Mouse (Mus musculus) left cerebral cortex, adult 2 months (tissue): ENCODE data around the gene Gsto2. TPM values are rescaled to one million over a fixed set of nuclear protein-coding genes. Genes with fewer than 3 reads are reported as not detected.

Experiments used
- DNase-seq, 2 experiments: peaks; one replicate each; pipeline ENCODE4 v3.0.0; 2021 to 2022; ENCODE audit warnings: low spot score in 2 of 2, mixed read lengths in 1 of 2; ENCODE audit errors: extremely low spot score in 1 of 2
- H3K27ac ChIP-seq: fragments of 200-600 bp; 2 replicates; pipeline ENCODE4 v1.8.1; 2022
- H3K4me3 ChIP-seq: fragments of 200-600 bp; 2 replicates; pipeline ENCODE4 v1.8.1; 2022
- CTCF ChIP-seq: fragments of 200-600 bp; IDR thresholded peaks from 2 replicates; pipeline ENCODE4 v1.8.1; 2022; ENCODE audit warnings: antibody characterized with exemption, mild to moderate bottlenecking, moderate library complexity
- intact Hi-C: fragments of 180-260 bp; cut with DNase I; formaldehyde crosslinking; loops from one replicate; pipeline ENCODE4 v1.15.1; 2025
- total RNA-seq, 2 experiments: library from RNA; stranded (reverse); gene quantifications; 2 replicates each; pipeline ENCODE4 v1.2.3; 2021

Gsto2 gene
- total RNA-seq, 2 experiments from 2014 or later: 1.4 to 2.2 TPM

DNA sequence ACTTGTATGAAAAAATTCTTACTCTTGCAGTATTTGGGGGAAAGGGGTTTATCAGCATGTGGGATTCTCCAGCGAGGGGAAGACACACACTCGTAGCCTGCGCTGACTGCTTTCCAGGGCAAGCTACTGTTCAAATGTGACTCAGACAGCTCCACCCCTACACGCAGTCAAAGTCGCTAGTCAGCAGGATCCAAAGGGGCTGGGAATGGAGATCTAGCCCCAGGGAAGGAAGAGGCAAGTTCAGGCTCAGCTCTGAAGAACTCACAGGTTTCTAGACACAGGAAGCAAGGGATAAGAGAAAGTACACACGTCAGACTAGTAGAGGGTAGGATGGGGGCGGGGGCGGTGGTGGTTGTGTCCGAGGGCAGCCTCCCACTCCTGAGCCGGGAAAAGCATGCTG, 35.2 kb downstream of the Gsto2 start:
- Histone ChIP-seq H3K4me3 (no peak overlapping the region), H3K27ac (no peak overlapping the region)
- DNase-seq: no peak
- no peak for TF ChIP-seq CTCF
- intact Hi-C loops: no loop called here

DNA sequence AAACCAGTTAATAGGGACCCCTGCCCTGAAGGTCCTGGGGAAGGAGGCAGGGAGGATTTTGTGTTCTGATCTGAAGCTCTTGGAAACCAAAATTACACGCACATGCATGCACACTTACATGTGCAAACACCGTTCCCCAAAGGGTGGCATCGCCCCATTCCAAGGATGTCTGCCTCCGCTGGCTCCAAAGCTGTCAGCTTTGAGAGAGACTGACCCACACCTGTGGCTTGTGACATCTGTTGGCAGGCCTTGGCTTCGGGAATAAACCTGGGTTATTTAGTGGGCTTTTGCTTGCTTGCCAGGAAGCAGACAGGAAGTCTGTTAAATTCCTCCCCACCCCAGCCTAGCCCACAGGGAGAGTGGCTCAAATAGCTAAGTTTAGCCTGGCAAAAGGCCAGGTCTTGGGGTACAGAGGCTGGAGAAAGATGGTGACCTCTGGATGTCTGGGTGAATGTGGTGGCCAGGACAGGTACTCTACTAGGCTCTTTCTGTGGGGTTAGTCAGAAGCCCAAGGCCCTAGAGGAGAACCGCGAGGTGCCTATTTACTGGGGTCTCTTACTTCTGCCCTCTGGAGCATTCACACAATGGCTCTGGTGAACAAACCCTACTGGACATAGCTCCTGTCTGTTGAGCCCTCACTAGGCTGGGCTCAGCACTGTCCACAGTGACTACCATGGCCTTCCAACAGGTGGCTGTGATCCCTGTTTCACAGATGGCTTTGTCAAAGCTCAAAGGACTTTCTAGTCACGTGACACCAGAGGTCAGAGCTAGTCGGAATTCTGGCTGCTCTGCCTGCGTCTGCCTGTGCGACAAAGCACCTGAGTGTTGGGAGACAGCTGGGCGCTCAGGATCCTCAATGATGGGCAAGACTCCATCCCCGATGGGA, 37.2 kb downstream of the Gsto2 start:
- no peak overlapping the region for H3K4me3 ChIP-seq
- no peak for TF ChIP-seq CTCF
- intact Hi-C loops: no loop called here
- no peak for DNase-seq
- no peak overlapping the region for H3K27ac ChIP-seq

DNA sequence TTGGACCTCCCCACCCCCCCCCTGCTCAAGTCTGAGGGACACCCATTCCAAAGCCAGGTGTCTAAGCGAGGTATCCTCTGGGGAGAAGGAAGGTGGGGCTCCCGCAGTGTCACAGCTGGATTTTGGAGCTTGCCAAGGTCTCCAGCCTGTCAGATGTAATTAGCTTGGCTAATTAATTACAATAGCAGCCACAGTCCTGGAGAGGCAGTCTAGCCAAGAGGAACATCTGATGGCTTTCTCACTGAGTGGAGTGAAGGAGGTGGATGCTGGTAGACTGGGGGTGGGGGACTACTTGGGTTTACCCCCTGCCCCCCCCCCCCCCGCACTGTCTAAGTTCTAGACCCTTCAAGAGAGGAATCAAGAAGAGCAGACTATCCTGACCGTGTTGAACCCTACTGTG, 38.3 kb downstream of the Gsto2 start:
- intact Hi-C loops: no loop called here

DNA sequence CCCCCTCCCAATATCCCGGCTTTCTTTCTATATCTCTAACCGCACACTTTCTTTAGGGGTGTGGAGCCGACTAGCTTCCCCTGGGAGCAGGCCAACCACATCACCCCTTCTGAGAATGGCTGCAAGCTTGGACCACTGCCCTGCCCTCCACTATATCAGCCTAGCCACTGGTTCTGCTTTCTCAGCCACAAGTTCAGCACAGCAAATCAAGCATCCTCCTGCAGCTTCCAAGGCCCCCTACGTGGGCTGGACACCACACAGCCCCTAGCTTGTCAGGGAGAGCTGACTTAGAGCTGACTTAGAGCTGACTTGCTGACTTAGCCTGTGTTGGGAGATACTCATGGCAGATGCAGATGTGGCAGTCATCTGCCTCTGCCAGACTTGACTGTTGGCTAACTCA, 39.7 kb downstream of the Gsto2 start:
- no peak for DNase-seq
- no peak overlapping the region for H3K4me3 ChIP-seq
- intact Hi-C loops: no loop called here
- TF ChIP-seq CTCF: no peak
- no peak overlapping the region for H3K27ac ChIP-seq

More for the DNA sequence above, 38.3 kb downstream of the Gsto2 start:
- DNase-seq: no peak
- H3K27ac ChIP-seq: no peak overlapping the region
- TF ChIP-seq CTCF: no peak
- H3K4me3 ChIP-seq: no peak overlapping the region

DNA sequence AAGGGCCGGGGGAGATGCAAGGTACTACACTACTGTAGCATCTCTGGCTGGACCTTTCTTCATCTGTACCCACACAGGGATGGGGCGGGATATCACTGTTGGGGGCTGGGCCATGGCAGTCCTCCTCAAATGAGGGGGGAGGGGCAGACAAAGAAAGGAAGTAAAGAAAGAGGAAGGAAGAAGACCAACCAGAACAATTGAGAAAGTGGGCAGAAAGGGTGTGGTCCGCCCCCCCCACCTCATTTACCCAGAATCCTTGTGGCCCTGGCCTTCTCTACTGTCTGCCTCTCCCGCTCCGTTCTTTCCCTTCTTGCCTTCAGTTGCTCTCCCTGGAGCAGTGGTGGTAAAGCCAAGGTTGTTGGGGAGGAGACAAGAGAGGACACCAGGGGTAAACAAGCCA, 40.3 kb downstream of the Gsto2 start:
- intact Hi-C loops: no loop called here
- no peak for TF ChIP-seq CTCF
- DNase-seq: no peak
- H3K4me3 ChIP-seq: no peak overlapping the region
- no peak overlapping the region for H3K27ac ChIP-seq

DNA sequence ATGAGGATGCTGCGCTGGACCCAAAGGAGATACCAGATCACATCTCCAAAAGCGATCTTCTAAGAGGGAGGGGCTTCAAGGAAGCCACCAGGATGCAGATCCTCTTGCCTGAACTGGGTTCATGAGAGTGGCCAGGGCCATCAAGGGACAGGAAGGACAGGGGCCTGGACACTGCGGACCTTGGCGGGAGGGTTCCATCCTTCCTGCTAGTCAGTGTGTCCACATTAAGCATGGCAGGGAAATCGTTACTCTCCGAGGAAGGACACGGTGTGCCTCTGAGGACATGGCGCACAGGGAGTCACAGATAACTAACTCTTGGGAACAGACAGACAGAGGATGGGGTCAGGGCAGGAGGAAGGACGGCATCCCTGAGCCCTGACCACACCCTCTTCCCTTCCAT, 42.3 kb downstream of the Gsto2 start:
- TF ChIP-seq CTCF: no peak
- intact Hi-C loops: no loop called here
- no peak for DNase-seq
- Histone ChIP-seq H3K27ac (no peak overlapping the region), H3K4me3 (no peak overlapping the region)

DNA sequence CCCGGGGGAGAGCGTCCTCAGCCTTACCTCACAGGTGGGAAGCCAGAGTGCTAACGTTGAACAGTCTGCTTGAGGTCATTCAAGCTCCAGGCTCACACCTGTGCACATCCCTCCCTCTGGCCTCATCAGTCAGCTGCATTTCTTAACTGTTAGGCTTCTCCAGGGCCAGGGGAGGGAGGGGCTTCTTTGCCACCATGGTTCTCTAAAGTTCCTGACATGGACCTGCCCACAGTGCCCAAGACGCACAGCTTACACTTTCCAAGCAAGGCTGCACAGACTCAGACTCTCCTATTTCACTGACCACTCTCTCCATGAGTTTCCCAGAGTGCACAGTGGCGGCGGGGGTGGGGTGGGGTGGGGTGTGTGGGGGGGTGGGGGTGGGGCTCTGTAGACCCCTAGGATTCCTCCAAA, 43.6 kb downstream of the Gsto2 start:
- TF ChIP-seq CTCF: no peak
- no peak overlapping the region for H3K27ac ChIP-seq
- H3K4me3 ChIP-seq: no peak overlapping the region
- DNase-seq: no peak
- intact Hi-C loops: no loop called here

DNA sequence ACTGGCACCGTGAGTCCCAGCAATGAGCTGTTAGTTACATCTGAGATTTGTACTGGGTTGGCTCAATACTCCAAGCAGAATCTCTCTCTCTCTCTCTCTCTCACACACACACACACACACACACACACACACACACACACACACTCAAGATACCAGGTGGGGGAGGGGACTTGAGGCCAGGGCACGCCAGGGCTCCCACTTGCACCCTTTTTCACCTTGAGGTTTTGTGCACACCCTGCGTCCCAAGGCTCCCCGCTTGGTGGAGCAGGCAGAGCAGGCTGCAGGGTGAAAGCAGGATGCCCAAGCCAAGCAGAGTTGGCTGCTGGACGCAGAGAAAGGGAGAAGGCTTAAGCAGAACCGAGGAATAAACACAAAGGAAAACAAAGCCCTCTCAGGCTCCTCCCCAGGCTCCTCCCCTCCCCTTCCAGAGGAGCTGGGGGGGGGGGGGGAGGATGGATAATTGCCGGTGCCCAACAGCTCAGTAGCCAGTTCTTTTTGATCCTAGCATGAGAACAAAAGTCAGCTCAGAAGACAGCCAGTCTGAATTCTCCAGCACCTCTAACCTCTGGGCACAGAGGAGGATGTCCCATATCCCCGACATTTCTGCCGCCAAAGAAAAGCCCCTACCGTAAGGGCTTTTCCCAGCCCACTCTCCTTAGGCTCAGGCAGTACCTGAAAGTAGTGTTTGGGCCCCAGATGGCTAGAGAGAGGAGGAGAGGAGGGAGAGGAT, 44.2 kb downstream of the Gsto2 start:
- no peak for TF ChIP-seq CTCF
- intact Hi-C loops: no loop called here
- no peak for DNase-seq
- H3K4me3 ChIP-seq: no peak overlapping the region
- H3K27ac ChIP-seq: no peak overlapping the region

DNA sequence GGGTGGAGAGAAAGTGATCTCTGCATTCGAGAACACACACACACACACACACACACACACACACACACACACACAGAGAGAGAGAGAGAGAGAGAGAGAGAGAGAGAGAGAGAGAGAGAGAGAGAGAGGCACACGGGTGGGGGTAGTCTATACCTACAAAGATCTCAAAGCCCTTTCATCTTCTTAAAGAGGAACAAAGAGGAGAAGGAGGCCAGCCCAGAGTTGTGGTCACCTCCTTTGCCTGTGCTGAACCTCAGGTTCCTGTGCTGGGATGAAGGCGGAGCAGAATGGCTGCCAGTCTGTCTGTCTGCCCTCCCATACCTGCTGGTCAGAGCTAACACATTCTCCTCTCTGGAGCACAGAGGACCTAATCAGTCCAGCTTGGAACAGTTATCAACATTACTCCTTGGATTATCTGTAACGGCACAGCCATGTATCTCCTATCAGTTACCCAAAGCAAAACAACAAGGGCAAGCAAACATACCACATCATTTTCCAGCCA, 44.8 kb downstream of the Gsto2 start:
- TF ChIP-seq CTCF: no peak
- no peak overlapping the region for H3K4me3 ChIP-seq
- intact Hi-C loops: no loop called here
- no peak for DNase-seq
- H3K27ac ChIP-seq: no peak overlapping the region

DNA sequence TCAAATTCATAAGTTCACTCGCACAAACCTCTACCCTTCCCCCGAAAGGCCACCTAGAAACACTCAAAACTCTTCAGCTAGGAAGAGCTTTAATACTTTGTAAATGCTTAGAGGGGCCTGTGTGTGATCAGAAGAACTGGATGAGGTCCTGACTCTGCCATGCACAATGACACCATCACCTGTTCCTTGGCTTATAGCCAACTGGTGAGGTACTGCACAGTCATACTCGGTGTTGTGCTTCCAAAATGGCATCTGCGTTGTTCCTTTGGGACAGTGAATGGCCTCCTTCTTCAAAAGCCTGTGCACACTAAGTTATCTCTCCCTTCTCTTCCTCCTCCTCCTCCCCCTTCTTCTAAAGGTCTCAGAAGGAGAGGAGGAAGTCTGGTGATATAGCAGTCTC, 45.4 kb downstream of the Gsto2 start:
- Histone ChIP-seq H3K4me3 (no peak overlapping the region), H3K27ac (no peak overlapping the region)
- TF ChIP-seq CTCF: no peak
- no peak for DNase-seq
- intact Hi-C loops: no loop called here

DNA sequence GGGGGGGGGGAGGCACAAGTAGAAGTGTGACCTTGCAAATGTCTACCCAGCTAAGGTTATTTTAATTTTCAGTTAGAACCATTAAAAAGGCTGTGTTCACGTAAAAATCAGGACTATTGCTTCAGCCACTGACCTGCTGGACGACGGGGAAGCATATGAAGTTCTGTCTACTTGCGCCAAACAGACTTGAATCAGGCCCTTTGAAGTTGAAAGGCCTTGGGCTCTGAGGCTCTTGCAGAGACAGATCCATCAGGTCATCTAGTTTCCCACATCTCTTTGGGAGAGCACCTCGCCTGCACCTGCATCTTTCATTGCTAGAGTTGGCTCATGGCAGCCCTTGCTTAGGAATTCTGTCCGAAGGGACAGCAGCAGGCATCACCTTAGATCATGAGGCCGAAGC, 48.0 kb downstream of the Gsto2 start:
- intact Hi-C loops: no loop called here
- Histone ChIP-seq H3K4me3 (no peak overlapping the region), H3K27ac (no peak overlapping the region)
- no peak for DNase-seq
- TF ChIP-seq CTCF: no peak

DNA sequence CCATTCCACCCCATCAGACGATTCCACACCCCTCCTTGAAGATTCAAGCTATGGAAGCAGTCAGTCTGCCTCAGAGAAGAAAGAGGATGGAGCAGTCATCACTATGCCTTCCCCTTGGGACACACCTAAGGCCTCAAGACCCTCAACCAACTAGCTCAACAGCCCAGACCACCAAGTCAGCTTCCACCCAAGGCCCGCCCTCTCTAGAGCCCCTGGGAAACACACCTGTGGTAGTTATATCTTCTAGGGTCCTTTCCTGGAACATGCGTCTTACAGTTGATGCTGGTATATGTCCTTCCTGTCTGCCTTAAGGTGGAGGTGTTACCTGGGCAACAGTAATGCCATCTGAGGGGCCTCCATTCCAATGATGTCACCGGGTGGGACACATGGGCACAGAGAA, 48.9 kb downstream of the Gsto2 start:
- no peak overlapping the region for H3K4me3 ChIP-seq
- intact Hi-C loops: no loop called here
- H3K27ac ChIP-seq: no peak overlapping the region
- TF ChIP-seq CTCF: no peak
- DNase-seq: no peak

DNA sequence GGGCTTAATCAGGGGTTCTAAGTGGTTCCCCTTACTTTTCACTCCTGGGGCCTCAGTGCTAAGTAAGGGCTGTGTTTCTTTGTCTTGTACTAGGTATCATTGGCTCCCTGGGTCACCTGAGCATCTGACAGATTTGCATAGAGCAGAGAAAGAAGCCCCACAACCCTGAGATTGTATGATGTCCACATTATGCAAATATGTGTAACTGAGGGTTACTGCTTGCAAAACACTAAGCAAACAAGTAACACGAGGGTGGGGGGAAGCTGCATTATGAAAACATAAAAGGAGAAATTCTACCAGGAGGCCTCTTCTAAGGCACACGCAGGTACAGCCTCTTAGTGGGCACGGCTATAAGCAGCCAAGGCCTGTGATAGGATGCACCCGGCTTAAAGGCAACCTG, 49.9 kb downstream of the Gsto2 start:
- intact Hi-C loops: no loop called here

More for the DNA sequence above, 49.9 kb downstream of the Gsto2 start:
- DNase-seq: no peak
- no peak overlapping the region for H3K4me3 ChIP-seq
- no peak overlapping the region for H3K27ac ChIP-seq
- TF ChIP-seq CTCF: no peak
